Mouse (Mus musculus) layer of hippocampus, adult 18-20 months (tissue): ENCODE data around the gene Mxra7. TPM values are rescaled to one million over a fixed set of nuclear protein-coding genes. Genes with fewer than 3 reads are reported as not detected.

Source experiments
- DNase-seq, 2 experiments: peaks; one replicate each; pipeline ENCODE4 v3.0.0; 2022; ENCODE audit warnings: low spot score in 2 of 2
- total RNA-seq, 2 experiments: library from RNA; stranded (reverse); gene quantifications; 2 replicates each; pipeline ENCODE4 v1.2.3; 2021

The Mxra7 gene
- total RNA-seq, 2 experiments from 2014 or later, result 21.1 to 21.5 TPM

GRCm38 (mm10) chr11:116819932-116820593 is 7.8 kb downstream of the Mxra7 start:
- no peak for DNase-seq

- DNase-seq, result no peak
Observed at GRCm38 (mm10) chr11:116818722-116819121, 9.1 kb downstream of the Mxra7 start.

GRCm38 (mm10) chr11:116817567-116817966 is 10.3 kb downstream of the Mxra7 start:
- DNase-seq, result no peak

- DNase-seq, result no peak
Observed at GRCm38 (mm10) chr11:116816769-116817168, 11.1 kb downstream of the Mxra7 start.

GRCm38 (mm10) chr11:116814884-116815415 is 12.9 kb downstream of the Mxra7 start:
- DNase-seq, result no peak

- no peak for DNase-seq
Observed at GRCm38 (mm10) chr11:116814076-116814883, 13.6 kb downstream of the Mxra7 start.

- no peak for DNase-seq
Observed at GRCm38 (mm10) chr11:116813610-116814009, 14.2 kb downstream of the Mxra7 start.

- no peak for DNase-seq
Observed at GRCm38 (mm10) chr11:116812793-116813529, 14.9 kb downstream of the Mxra7 start.

GRCm38 (mm10) chr11:116810983-116811901 is 16.6 kb downstream of the Mxra7 start:
- peak; percentile 80 to 88 for DNase-seq

GRCm38 (mm10) chr11:116810528-116810927 is 17.3 kb downstream of the Mxra7 start:
- DNase-seq, result no peak

- DNase-seq, result no peak
Observed at GRCm38 (mm10) chr11:116809520-116809919, 18.3 kb downstream of the Mxra7 start.

GRCm38 (mm10) chr11:116808811-116809395 is 18.9 kb downstream of the Mxra7 start:
- DNase-seq, result no peak

- DNase-seq, result peak; percentile 73 to 93
Observed at GRCm38 (mm10) chr11:116807938-116808606, 19.8 kb downstream of the Mxra7 start.

- DNase-seq, result no peak
Observed at GRCm38 (mm10) chr11:116807526-116807925, 20.3 kb downstream of the Mxra7 start.

GRCm38 (mm10) chr11:116807116-116807515 is 20.7 kb downstream of the Mxra7 start:
- no peak for DNase-seq

GRCm38 (mm10) chr11:116806136-116807071 is 21.4 kb downstream of the Mxra7 start:
- DNase-seq, result no peak

GRCm38 (mm10) chr11:116802709-116803108 is 25.1 kb downstream of the Mxra7 start:
- DNase-seq, result no peak

GRCm38 (mm10) chr11:116801106-116801505 is 26.7 kb downstream of the Mxra7 start:
- DNase-seq, result no peak
